Mouse (Mus musculus) hindbrain, embryonic 11.5 days (tissue): Measurements from ENCODE around the gene Aip. TPM values are rescaled to one million over a fixed set of nuclear protein-coding genes. Genes with fewer than 3 reads are reported as not detected.

Experiments used
- ATAC-seq: fragments of 200-750 bp; cut with Nextera tagmentation; 2 replicates; pipeline ENCODE4 v1.8.0; 2017; ENCODE audit warnings: mild to moderate bottlenecking, moderate TSS enrichment, moderate library complexity; ENCODE audit not compliant: low FRiP score
- DNase-seq: peaks from one replicate; pipeline ENCODE4 v3.0.0-alpha.2; 2015; ENCODE audit warnings: low spot score
- H3K27ac ChIP-seq: fragments of 300-500 bp; sonication (generic); 2 replicates; pipeline ENCODE4 v1.5.1; 2014; ENCODE audit warnings: mild to moderate bottlenecking, low read depth, low read length
- H3K27me3 ChIP-seq: fragments of 300-500 bp; sonication (generic); 2 replicates; pipeline ENCODE4 v1.6.1; 2014; ENCODE audit warnings: mild to moderate bottlenecking, low read length, moderate library complexity, mixed read lengths; ENCODE audit not compliant: control insufficient read depth, insufficient read depth
- H3K36me3 ChIP-seq: fragments of 300-500 bp; sonication (generic); 2 replicates; pipeline ENCODE4 v1.6.1; 2014; ENCODE audit warnings: mild to moderate bottlenecking, low read length, moderate library complexity, mixed read lengths; ENCODE audit not compliant: control insufficient read depth, insufficient read depth
- H3K4me1 ChIP-seq: fragments of 300-500 bp; sonication (generic); replicated peaks from 2 replicates; pipeline ENCODE4 v1.6.1; 2014; ENCODE audit warnings: low read length, mixed read lengths; ENCODE audit not compliant: control insufficient read depth, insufficient read depth
- H3K4me2 ChIP-seq: fragments of 300-500 bp; sonication (generic); replicated peaks from 2 replicates; pipeline ENCODE4 v1.6.1; 2014; ENCODE audit warnings: mild to moderate bottlenecking, low read depth, low read length
- H3K4me3 ChIP-seq: fragments of 300-500 bp; sonication (generic); 2 replicates; pipeline ENCODE4 v1.5.1; 2014; ENCODE audit warnings: low read depth, low read length
- H3K9ac ChIP-seq: fragments of 300-500 bp; sonication (generic); 2 replicates; pipeline ENCODE4 v1.6.1; 2014; ENCODE audit warnings: low read depth, low read length
- H3K9me3 ChIP-seq: fragments of 300-500 bp; sonication (generic); 2 replicates; pipeline ENCODE4 v1.6.1; 2016; ENCODE audit warnings: low read length; ENCODE audit not compliant: control insufficient read depth
- WGBS: fragments of 180-500 bp; shearing (Covaris S2); extraction: QIAGEN DNeasy Blood & Tissue Kit; methylation state at CpG from one replicate; pipeline ENCODE4 v1.1.7; 2014; 5-methylcytosine and 5-hydroxymethylcytosine counted together
- polyA plus RNA-seq: library from polyadenylated mRNA; unstranded; fragments of >200 nt; fragmentation: Nextera tagmentation; extraction: Ambion mirVana; gene quantifications from 2 replicates; pipeline ENCODE4 v1.2.1, GENCODE M21; 2014

The Aip gene
- polyA plus RNA-seq: 65.7 and 67.4 TPM in 2 replicates

- peaks cover 4% of the 10 kb centered on the region; the same call in 1 of the 2 replicates for H3K4me1 ChIP-seq
- H3K36me3 ChIP-seq: peaks cover under 1% of the 10 kb centered on the region; the same call in 1 of the 2 replicates
- peak; percentile 97 for DNase-seq
- H3K9me3 ChIP-seq: no peaks in the 10 kb centered on the region
- peak within 1 kb of the TSS; percentile 76 for H3K4me2 ChIP-seq
- peak within 1 kb of the TSS; percentile 77 for H3K9ac ChIP-seq
- 1% methylated on average over 60 of the region's 64 CpGs for WGBS
- peak within 1 kb of the TSS; percentile 65 for H3K4me3 ChIP-seq
- peak; percentile 94 for ATAC-seq
- no peaks in the 10 kb centered on the region for H3K27me3 ChIP-seq
- peak within 1 kb of the TSS; percentile 53; the same call in 1 of the 2 replicates for H3K27ac ChIP-seq
Observed at GRCm38 (mm10) chr19:4125741-4126696, at the start of gene Aip. Gene Aip, minus strand, starts transcription at chr19:4125858.

GRCm38 (mm10) chr19:4172925-4173324 is 47.3 kb upstream of the Aip start:
- H3K4me1 ChIP-seq: peaks cover 8% of the 10 kb centered on the region; the same call in 1 of the 2 replicates
- H3K4me2 ChIP-seq: no peak overlapping the region
- H3K36me3 ChIP-seq: no peaks in the 10 kb centered on the region
- H3K27ac ChIP-seq: no peak overlapping the region
- ATAC-seq: no peak
- no peak overlapping the region for H3K9ac ChIP-seq
- H3K27me3 ChIP-seq: no peaks in the 10 kb centered on the region
- no peaks in the 10 kb centered on the region for H3K9me3 ChIP-seq
- WGBS: 61% methylated on average over 10 of the region's 11 CpGs
- no peak overlapping the region for H3K4me3 ChIP-seq
- DNase-seq: no peak

- Histone ChIP-seq H3K27me3 (no peaks in the 10 kb centered on the region), H3K9ac (no peak overlapping the region)
Observed at GRCm38 (mm10) chr19:4171393-4172290, 46.0 kb upstream of the Aip start.

GRCm38 (mm10) chr19:4170723-4171392 is 45.2 kb upstream of the Aip start:
- WGBS: 89% methylated on average over 10 of the region's 10 CpGs
- Histone ChIP-seq H3K9ac (no peak overlapping the region), H3K36me3 (no peaks in the 10 kb centered on the region), H3K4me1 (peaks cover 8% of the 10 kb centered on the region; the same call in 1 of the 2 replicates), H3K27me3 (no peaks in the 10 kb centered on the region), H3K9me3 (no peaks in the 10 kb centered on the region), H3K4me2 (no peak overlapping the region), H3K4me3 (no peak overlapping the region), H3K27ac (no peak overlapping the region)
- no peak for DNase-seq
- no peak for ATAC-seq

More at GRCm38 (mm10) chr19:4171393-4172290, 46.0 kb upstream of the Aip start:
- Histone ChIP-seq H3K4me1 (peaks cover 8% of the 10 kb centered on the region; the same call in 1 of the 2 replicates), H3K9me3 (no peaks in the 10 kb centered on the region), H3K36me3 (no peaks in the 10 kb centered on the region), H3K27ac (no peak overlapping the region), H3K4me2 (no peak overlapping the region), H3K4me3 (no peak overlapping the region)
- WGBS: 73% methylated on average over 13 of the region's 13 CpGs
- ATAC-seq (no peak), DNase-seq (no peak)

- no peaks in the 10 kb centered on the region for H3K9me3 ChIP-seq
- WGBS: 11% methylated on average over 27 of the region's 27 CpGs
Observed at GRCm38 (mm10) chr19:4169810-4170209, 44.2 kb upstream of the Aip start.

GRCm38 (mm10) chr19:4169378-4169784 is 43.7 kb upstream of the Aip start:
- peak; percentile 100 for DNase-seq
- peak overlapping the region; percentile 39 for H3K4me3 ChIP-seq
- WGBS: under 1% methylated on average over 37 of the region's 43 CpGs
- H3K27ac ChIP-seq: peak overlapping the region; percentile 82
- ATAC-seq: peak; percentile 93
- H3K4me1 ChIP-seq: peaks cover 5% of the 10 kb centered on the region; the same call in 1 of the 2 replicates
- no peaks in the 10 kb centered on the region for H3K9me3 ChIP-seq
- peak overlapping the region; percentile 76 for H3K4me2 ChIP-seq
- no peaks in the 10 kb centered on the region for H3K36me3 ChIP-seq
- peak overlapping the region; percentile 80 for H3K9ac ChIP-seq
- H3K27me3 ChIP-seq: no peaks in the 10 kb centered on the region

More at GRCm38 (mm10) chr19:4169810-4170209, 44.2 kb upstream of the Aip start:
- Histone ChIP-seq H3K4me2 (peak overlapping the region; percentile 76), H3K4me3 (peak overlapping the region; percentile 39), H3K27ac (peak overlapping the region; percentile 82), H3K9ac (peak overlapping the region; percentile 80), H3K4me1 (peaks cover 5% of the 10 kb centered on the region; the same call in 1 of the 2 replicates), H3K36me3 (no peaks in the 10 kb centered on the region), H3K27me3 (no peaks in the 10 kb centered on the region)
- ATAC-seq (peak; percentile 63), DNase-seq (no peak)

GRCm38 (mm10) chr19:4166678-4167476 is 41.2 kb upstream of the Aip start:
- no peak overlapping the region for H3K27ac ChIP-seq
- no peaks in the 10 kb centered on the region for H3K9me3 ChIP-seq
- H3K4me2 ChIP-seq: no peak overlapping the region
- H3K9ac ChIP-seq: no peak overlapping the region
- no peak for ATAC-seq
- peaks cover 9% of the 10 kb centered on the region; the same call in 1 of the 2 replicates for H3K4me1 ChIP-seq
- H3K4me3 ChIP-seq: no peak overlapping the region
- no peaks in the 10 kb centered on the region for H3K27me3 ChIP-seq
- no peak for DNase-seq
- no peaks in the 10 kb centered on the region for H3K36me3 ChIP-seq
- WGBS: 84% methylated on average over 9 of the region's 9 CpGs
